Mouse (Mus musculus) kidney, postnatal 4 days (tissue): ENCODE results near the gene Gm960.

Experiments
- DNase-seq, 2 experiments: peaks; one replicate each; pipeline ENCODE4 v3.0.0; 2021; ENCODE audit warnings: mixed read lengths in 2 of 2

Gm960 gene

GRCm38 (mm10) chr19:4698205-4698677, at the start of gene Gm960:
Gene Gm960 (minus strand): TSS chr19:4698668.
- DNase-seq, result peak; percentile 84 to 88

- DNase-seq, result no peak
These were observed 49.3 kb upstream of the Gm960 start for GRCm38 (mm10) chr19:4747631-4748312.

GRCm38 (mm10) chr19:4746611-4747010, 48.1 kb upstream of the Gm960 start:
- no peak for DNase-seq

- no peak for DNase-seq
These were observed 47.2 kb upstream of the Gm960 start for GRCm38 (mm10) chr19:4745681-4746080.

GRCm38 (mm10) chr19:4745057-4745456, 46.6 kb upstream of the Gm960 start:
- DNase-seq, result peak; percentile 43

- DNase-seq, result no peak
These were observed 45.6 kb upstream of the Gm960 start for GRCm38 (mm10) chr19:4744026-4744425.

- DNase-seq, result peak; percentile 56 to 68
These were observed 45.1 kb upstream of the Gm960 start for GRCm38 (mm10) chr19:4743524-4743923.

GRCm38 (mm10) chr19:4742229-4742628, 43.8 kb upstream of the Gm960 start:
- no peak for DNase-seq

- DNase-seq, result no peak
These were observed 43.0 kb upstream of the Gm960 start for GRCm38 (mm10) chr19:4741482-4741881.

GRCm38 (mm10) chr19:4739762-4740161, 41.3 kb upstream of the Gm960 start:
- DNase-seq, result no peak

GRCm38 (mm10) chr19:4739053-4739452, 40.6 kb upstream of the Gm960 start:
- DNase-seq, result no peak

- no peak for DNase-seq
These were observed 39.4 kb upstream of the Gm960 start for GRCm38 (mm10) chr19:4737866-4738265.

- DNase-seq, result no peak
These were observed 34.6 kb upstream of the Gm960 start for GRCm38 (mm10) chr19:4733052-4733451.

GRCm38 (mm10) chr19:4729186-4729585, 30.7 kb upstream of the Gm960 start:
- no peak for DNase-seq

GRCm38 (mm10) chr19:4720671-4721244, 22.3 kb upstream of the Gm960 start:
- peak; percentile 81 to 87 for DNase-seq

- no peak for DNase-seq
These were observed 21.6 kb upstream of the Gm960 start for GRCm38 (mm10) chr19:4720112-4720511.

- peak; percentile 59 to 76 for DNase-seq
These were observed 20.9 kb upstream of the Gm960 start for GRCm38 (mm10) chr19:4719351-4719764.

- no peak for DNase-seq
These were observed 20.2 kb upstream of the Gm960 start for GRCm38 (mm10) chr19:4718716-4719115.

GRCm38 (mm10) chr19:4717281-4717680, 18.8 kb upstream of the Gm960 start:
- no peak for DNase-seq

- no peak for DNase-seq
These were observed 18.3 kb upstream of the Gm960 start for GRCm38 (mm10) chr19:4716756-4717155.

- no peak for DNase-seq
These were observed 15.4 kb upstream of the Gm960 start for GRCm38 (mm10) chr19:4713886-4714285.

- no peak for DNase-seq
These were observed 14.5 kb upstream of the Gm960 start for GRCm38 (mm10) chr19:4712781-4713526.

- peak; percentile 50 to 57 for DNase-seq
These were observed 13.8 kb upstream of the Gm960 start for GRCm38 (mm10) chr19:4712156-4712780.
